Mouse (Mus musculus): Measurements from ENCODE around the gene Dnajc9.

Dnajc9 gene

GRCm38 (mm10) chr14:20363230-20363629 is 25.5 kb downstream of the Dnajc9 start:
- in situ Hi-C loops (cut with MseI, MboI): no loop called here

- in situ Hi-C loops (cut with MseI, MboI): no loop called here
Measured at GRCm38 (mm10) chr14:20347991-20348541, 40.6 kb downstream of the Dnajc9 start, which contains the start of the genes Ecd and Fam149b. Ecd (minus strand) TSS chr14:20348121. Fam149b (plus strand) TSS chr14:20348162.

GRCm38 (mm10) chr14:20347441-20347990 is 41.2 kb downstream of the Dnajc9 start:
- in situ Hi-C loops (cut with MseI, MboI): no loop called here

- in situ Hi-C loops (cut with MseI, MboI): no loop called here
Measured at GRCm38 (mm10) chr14:20345885-20346284, 42.8 kb downstream of the Dnajc9 start.

DNA sequence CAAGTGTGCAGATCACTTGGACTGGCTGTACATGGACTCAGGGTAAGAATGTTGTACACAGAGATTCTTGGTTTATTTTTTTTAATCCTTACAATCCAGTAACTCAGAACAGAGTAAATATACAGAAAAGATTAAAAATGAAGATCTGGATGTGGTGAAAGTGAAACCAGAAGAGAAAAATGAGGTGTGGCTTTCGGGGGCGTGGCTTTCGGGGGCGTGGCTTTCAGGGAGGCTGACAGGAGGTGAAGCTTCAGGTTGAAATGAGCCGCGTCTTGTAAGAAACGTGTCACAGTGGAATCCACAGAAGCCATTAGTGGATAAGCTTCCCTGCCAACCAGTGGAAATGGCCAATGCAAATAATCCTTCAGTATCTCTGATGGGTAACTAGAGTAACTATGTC is 47.8 kb downstream of the Dnajc9 start:
- in situ Hi-C loops (cut with MseI, MboI): no loop called here

GRCm38 (mm10) chr14:20340149-20340548 is 48.6 kb downstream of the Dnajc9 start:
- in situ Hi-C loops (cut with MseI, MboI): no loop called here

DNA sequence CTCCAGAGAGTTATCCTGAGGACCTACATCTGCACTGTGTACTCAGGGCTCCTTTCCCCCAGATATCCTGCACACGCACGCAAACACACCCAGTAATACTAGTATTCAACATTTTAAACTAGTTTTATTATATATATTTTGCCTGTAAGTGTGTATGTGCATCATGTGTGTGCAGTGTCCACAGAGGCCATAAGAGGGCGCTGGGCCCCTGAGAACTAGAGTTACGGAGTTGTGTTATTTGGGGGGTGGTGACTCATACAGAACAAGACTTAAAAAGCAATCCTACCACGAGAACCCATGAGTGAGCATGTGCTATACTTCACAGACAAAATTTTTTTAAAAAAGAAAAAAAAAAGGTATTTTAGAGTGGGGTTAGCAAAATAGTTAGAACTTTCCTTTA is 49.3 kb downstream of the Dnajc9 start:
- in situ Hi-C loops (cut with MseI, MboI): no loop called here

Data from mouse trophoblast stem cell (cell line).